Mouse (Mus musculus) adrenal gland, postnatal 10 days (tissue): Measurements from ENCODE around the gene Dnaja1. TPM values are rescaled to one million over a fixed set of nuclear protein-coding genes. Genes with fewer than 3 reads are reported as not detected.

Source experiments
- DNase-seq: peaks from one replicate; pipeline ENCODE4 v3.0.0; 2021; ENCODE audit warnings: mixed read lengths
- microRNA-seq: library from miRNA; unstranded; fragments of <30 nt; microRNA quantifications from one replicate; pipeline ENCODE4 v1.2.0, GENCODE M21; 2021
- total RNA-seq, 2 experiments: library from RNA; stranded (reverse); gene quantifications; 2 replicates each; pipeline ENCODE4 v1.2.3; 2021

Gene Dnaja1
- total RNA-seq, 2 experiments from 2014 or later = 199 to 219 TPM

DNA sequence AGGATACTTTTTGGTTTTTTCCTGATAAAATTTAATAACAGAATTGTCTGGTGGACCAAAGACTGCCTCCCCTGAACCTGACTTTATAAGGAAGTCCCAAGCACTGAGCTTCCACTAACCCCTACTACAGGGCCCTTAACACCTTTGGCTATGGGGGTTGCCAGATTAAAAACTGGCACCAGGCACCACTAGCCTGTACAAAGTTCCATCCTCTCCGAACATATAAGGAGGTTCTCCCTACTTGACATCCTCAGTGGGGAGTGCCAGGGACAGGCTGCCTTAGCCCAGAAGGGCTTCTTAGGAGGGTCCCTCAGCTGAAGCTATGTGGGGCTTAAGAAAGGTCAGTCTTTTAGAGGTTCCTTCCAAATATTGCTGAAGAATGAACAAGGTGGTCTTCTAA lies 13.4 kb downstream of the Dnaja1 start:
- no peak for DNase-seq

DNA sequence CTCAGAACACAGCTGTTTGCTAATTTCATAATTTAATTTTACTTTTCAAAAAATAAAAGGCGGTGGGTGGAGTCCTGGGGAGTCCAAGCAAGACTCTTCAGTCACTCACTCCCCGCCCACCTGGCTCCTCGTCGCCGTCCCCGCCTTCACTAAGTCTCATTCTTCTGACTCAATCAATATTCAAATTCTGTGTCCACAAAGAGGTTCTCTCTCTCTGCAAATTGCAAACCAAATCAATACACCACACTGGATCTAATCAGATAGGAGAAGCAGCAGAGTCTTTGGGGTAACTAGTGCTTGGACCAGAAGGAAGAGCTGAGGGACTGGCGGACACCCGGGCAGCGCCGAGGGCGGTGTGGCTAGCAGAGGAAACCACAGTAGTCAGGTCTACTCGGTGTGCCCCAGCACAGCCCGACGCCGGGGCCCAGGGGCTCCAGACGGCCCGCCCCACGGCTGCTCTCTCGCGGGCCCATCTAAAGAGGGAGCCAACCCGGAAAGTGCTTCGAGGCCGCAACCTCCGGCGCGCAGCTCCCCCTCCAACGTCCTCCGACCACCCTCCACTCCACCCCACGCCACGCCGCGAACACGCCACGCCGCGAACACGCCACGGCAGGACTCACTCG lies 35.3 kb downstream of the Dnaja1 start:
- DNase-seq = peak; percentile 25

- DNase-seq = peak; percentile 99
Measured at GRCm38 (mm10) chr4:40757780-40758420, 36.0 kb downstream of the Dnaja1 start, which contains the start of gene Smu1. Smu1 (minus strand) TSS chr4:40757923.

DNA sequence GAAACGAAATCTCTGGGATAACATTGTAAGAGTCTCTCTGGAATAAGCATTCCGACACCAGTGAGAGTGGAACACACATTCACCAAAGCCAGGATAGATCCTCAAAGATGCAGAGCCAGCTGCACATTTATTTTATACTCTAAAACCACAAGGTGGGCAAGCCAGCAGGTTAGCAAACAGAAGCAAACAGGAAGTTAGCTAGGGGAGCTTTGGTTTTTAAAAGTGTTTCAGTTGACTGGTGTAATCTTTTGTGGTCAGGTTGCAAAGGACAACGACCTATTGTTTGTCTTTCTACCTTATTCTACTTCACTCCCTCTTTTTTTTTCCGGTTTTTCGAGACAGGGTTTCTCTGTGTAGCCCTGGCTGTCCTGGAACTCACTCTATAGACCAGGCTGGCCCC lies 37.9 kb downstream of the Dnaja1 start:
- DNase-seq = no peak

DNA sequence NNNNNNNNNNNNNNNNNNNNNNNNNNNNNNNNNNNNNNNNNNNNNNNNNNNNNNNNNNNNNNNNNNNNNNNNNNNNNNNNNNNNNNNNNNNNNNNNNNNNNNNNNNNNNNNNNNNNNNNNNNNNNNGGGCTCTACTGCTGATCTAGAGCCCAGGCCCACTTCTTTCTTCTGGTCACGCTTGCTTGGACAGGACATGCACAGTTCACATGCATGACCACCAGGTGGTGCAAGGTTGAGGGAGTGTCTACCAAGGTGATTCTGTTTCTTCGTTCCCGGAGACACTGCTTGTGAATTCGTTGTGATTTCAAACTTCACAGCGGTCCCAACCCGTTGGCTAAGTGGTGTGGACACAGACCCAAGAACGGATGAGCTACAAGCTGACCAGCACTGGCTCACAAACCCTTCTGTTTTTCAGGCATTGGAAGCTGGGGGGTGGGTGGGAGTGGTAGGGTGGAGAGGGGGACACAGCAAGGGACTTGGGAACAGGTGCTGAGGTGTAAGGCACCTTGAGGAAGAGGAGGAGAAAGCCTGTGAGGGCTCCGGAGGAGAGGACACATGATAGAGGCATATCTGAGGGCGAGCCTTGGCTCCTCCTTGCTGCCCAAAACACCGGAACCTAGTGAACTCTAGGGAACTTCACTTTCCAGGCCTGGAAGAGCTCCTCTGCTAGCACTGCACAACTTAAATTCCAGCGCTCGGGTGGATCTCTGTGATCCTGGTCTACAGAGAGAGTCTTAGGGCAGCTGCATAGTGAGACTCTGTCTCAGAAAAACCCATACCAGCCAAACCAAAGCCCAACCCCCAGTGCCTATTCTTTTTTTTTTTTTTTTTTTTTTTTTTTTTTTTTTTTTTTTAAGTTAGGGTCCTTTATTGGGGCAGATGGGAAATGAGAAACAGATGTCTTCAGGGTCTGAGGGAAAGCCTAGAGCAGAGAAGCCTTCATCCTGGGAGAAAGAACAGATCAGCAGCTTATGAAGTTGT lies 52.6 kb downstream of the Dnaja1 start:
- DNase-seq = peak; percentile 86

DNA sequence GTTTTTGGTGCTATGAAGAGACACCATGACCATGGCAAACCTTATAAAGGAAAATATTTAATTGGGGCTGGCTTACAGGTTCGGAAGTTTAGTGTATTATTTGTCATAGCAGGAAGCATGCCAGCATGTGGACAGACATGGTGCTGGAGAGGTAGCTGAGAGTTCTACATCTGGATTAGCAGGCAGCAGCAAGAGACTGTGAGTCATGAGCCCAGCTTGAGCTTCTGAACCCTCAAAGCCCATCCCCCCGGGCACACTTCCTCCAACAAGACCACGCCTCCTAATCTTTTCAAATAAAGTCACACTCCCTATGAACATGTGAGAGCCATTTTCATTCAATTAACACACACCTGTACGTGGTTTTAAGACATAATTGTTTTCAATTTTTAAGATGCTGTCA lies 54.5 kb downstream of the Dnaja1 start:
- no peak for DNase-seq

DNA sequence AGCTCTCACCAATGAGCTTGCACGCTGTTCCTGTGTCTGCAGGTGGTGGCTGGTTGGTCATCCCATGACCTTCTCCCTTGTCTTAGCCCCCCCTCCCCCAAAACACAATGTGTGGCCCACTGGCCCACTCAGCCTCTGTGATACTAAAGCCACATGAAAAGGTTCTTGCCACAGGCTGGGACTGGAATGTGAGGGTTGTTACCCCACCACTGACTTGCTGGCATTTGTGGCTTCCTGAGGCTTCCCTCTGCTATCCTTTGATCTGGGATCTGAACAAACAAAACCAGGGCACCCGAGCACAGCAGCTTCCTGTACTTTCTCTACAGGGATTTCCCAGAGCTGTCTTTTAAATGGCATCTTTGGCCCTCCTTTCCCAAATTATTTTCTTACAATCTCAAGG lies 55.2 kb downstream of the Dnaja1 start:
- no peak for DNase-seq

DNA sequence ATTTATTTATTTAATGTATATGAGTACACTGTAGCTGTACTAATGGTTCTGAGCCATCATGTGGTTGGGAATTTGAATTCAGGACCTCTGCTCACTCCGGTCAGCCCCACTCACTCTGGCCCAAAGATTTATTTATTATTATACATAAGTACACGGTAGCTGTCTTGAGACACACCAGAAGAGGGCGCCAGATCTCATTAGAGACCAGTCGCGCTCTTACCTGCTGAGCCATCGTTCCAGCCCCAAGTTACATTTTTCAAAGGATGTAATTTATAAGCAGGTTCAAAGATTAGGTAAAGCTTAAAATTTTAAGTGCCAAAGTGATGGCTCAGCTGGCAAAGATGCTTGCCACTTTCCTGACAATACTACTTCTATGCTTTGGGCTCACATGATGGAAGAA lies 56.7 kb downstream of the Dnaja1 start:
- DNase-seq = peak; percentile 44

DNA sequence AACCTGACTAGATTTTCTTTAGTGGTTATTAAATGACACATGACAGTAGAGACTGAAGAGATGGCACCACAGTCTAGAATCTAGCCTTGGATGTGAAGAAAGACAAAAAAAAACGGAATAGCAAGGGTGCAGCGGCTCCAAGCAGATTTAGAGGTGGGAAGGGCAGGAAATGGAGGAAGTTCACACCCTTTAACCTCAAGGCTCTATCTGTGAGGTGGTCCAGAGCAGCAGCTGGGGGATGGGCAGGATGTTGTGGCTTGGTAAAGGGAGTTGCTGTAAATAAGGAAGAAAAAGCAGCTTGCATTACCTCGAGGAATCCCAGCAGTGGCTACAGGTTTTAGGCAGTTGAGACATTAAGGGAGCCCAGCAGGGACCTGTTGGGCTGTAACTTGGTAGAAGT lies 59.2 kb downstream of the Dnaja1 start:
- DNase-seq = no peak

GRCm38 (mm10) chr4:40781797-40782495 lies 60.0 kb downstream of the Dnaja1 start:
- DNase-seq = no peak

DNA sequence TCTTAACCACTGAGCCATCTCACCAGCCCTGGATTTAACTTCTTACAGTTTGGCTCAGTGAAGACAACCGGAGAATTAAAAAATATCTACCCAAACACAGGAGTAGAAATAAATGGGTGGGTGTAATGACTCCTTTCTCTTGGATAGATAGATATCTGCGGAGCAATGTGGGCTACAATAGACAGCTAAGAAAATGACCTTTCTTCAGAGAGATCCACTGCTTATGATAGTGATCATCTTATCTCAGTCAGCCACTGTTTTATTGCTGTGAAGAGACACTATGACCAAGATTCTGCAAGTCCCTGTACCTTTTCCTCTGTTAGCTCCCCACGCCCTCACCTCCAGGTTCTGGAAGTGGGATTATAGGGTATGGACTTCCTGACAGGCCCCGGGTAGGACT lies 61.1 kb downstream of the Dnaja1 start:
- DNase-seq = no peak

DNA sequence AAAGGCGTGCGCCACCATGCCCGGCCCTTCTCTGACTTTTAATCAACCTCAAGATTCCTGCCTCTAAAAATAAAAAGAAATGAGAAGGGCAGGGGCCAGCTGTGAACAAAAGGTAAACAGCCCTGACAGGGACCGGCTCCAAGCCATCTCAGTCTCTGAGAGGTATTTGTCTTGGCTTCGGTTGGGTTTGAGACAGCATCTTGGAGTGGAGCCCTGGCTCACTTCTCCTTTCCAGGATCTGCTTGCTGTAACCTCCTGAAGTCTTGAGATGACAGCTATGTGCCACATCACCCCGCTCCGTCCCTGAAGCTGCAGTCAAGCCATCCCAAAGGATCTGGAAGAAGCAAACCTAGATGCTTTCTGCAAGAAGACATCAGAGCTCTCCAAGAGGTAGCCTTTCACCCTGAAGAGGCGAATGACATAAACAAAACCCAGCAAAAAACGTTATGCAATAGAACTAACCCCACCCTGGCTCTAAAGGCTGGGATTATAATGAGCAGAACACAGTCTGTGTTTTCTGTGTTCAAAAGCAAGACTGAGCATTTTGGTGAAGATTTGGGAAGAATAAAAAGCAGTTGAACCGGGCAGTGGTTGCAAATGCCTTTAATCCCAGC lies 62.7 kb downstream of the Dnaja1 start:
- peak; percentile 58 for DNase-seq

DNA sequence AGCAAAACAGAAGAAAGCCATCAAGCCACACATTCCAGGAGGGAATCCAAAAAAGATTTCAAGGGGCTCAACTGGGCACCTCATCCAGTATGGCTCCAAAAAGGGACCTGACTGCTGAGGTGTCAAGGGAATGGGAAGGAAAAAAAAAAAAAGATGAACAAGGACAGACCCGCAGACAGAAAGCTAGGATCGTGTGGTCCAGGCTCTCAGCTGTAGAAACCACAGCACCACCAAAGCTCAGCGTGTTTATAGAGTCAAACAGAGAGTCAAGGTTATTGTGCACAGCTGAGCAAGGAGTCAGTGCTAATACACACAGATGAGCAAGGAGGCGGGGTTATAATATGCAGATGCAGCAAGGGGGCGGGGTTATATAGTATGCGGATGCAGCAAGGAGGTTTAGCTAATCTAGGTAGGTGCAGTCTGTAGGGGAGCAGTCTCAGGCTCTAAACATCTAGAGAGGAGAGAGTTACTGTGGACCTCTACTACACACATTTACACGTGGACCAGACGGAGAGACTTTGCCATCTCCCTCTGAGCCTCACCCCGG lies 63.7 kb downstream of the Dnaja1 start:
- DNase-seq = no peak

DNA sequence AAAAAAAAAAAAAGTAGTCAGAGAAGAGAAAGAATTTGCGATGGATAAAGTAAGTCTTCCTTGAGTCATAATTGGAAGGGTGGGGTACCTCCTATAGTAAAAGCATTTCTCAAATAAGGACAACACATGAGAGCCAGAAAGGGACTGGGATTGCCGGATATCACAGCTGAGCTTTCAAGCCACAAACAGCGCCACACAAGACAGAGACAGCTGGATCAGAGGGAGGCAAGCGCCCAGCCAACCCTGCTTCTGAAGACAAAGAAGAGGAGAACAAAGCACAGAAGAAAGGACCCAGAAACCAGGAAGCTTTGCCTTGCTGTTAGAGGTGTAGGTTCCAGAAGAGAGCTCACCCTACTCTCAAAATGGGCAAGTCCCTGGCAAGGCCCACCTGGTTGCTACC lies 64.6 kb downstream of the Dnaja1 start:
- DNase-seq = no peak

Small RNAs within 50 kb of the gene (microRNA-seq; reads per million reads assigned to microRNA genes)
- 1.8 reads per million for gene Mir207

Other genes starting within 250 kb of the Dnaja1 start
- under 1 TPM; 0.09 TPM for gene Tmem215, start 250.0 kb upstream of the Dnaja1 start, total RNA-seq
- 10 to 100 TPM; 15.3 to 22.1 TPM for gene Aptx, start 19.0 kb upstream of the Dnaja1 start, total RNA-seq
- 10 to 100 TPM; 57.2 to 62.3 TPM for gene Smu1, start 35.8 kb downstream of the Dnaja1 start, total RNA-seq
- gene B4galt1, start 131.9 kb downstream of the Dnaja1 start, total RNA-seq = 10 to 100 TPM; 73.7 to 83.0 TPM
- gene Spink4, start 197.9 kb downstream of the Dnaja1 start, total RNA-seq = 1 to 10 TPM; 4.6 to 4.8 TPM
- 100 to 1,000 TPM; 257 to 267 TPM for gene Bag1, start 226.1 kb downstream of the Dnaja1 start, total RNA-seq
- 10 to 100 TPM; 62.5 to 69.9 TPM for gene Chmp5, start 226.3 kb downstream of the Dnaja1 start, total RNA-seq
- 10 to 100 TPM; 54.9 to 66.9 TPM for gene Nfx1, start 248.8 kb downstream of the Dnaja1 start, total RNA-seq